Mouse (Mus musculus): Measurements from ENCODE around the gene Slc2a6.

Slc2a6 gene

GRCm38 (mm10) chr2:27032361-27032760 is 4.6 kb upstream of the Slc2a6 start:
- DNase-seq (ENCODE audit: low read depth): no peak

- no peak for DNase-seq (ENCODE audit: low read depth)
Observed at GRCm38 (mm10) chr2:27028437-27029015, 728 bp upstream of the Slc2a6 start.

GRCm38 (mm10) chr2:27026857-27027617 is 761 bp downstream of the Slc2a6 start:
- no peak for DNase-seq (ENCODE audit: low read depth)

- no peak for DNase-seq (ENCODE audit: low read depth)
Observed at GRCm38 (mm10) chr2:27026332-27026731, 1.5 kb downstream of the Slc2a6 start.

- no peak for DNase-seq (ENCODE audit: low read depth)
Observed at GRCm38 (mm10) chr2:27025545-27025944, 2.3 kb downstream of the Slc2a6 start.

GRCm38 (mm10) chr2:27024136-27024535 is 3.7 kb downstream of the Slc2a6 start:
- no peak for DNase-seq (ENCODE audit: low read depth)

- no peak for DNase-seq (ENCODE audit: low read depth)
Observed at GRCm38 (mm10) chr2:27022612-27023011, 5.2 kb downstream of the Slc2a6 start.

- DNase-seq (ENCODE audit: low read depth): no peak
Observed at GRCm38 (mm10) chr2:27021103-27021502, 6.7 kb downstream of the Slc2a6 start.

- no peak for DNase-seq (ENCODE audit: low read depth)
Observed at GRCm38 (mm10) chr2:27019530-27019929, 8.3 kb downstream of the Slc2a6 start.

GRCm38 (mm10) chr2:27017802-27018201 is 10.0 kb downstream of the Slc2a6 start:
- DNase-seq (ENCODE audit: low read depth): peak; percentile 80

GRCm38 (mm10) chr2:27009714-27010244 is 18.0 kb downstream of the Slc2a6 start, which contains the start of gene Cacfd1:
Gene Cacfd1, plus strand, starts transcription at chr2:27009926.
- DNase-seq (ENCODE audit: low read depth): peak; percentile 95

- DNase-seq (ENCODE audit: low read depth): no peak
Observed at GRCm38 (mm10) chr2:27007701-27008100, 20.1 kb downstream of the Slc2a6 start.

GRCm38 (mm10) chr2:27006255-27006654 is 21.5 kb downstream of the Slc2a6 start:
- DNase-seq (ENCODE audit: low read depth): no peak

GRCm38 (mm10) chr2:26997993-26998392 is 29.8 kb downstream of the Slc2a6 start:
- DNase-seq (ENCODE audit: low read depth): no peak

GRCm38 (mm10) chr2:26997498-26997897 is 30.3 kb downstream of the Slc2a6 start:
- peak; percentile 37 for DNase-seq (ENCODE audit: low read depth)

GRCm38 (mm10) chr2:26993936-26994335 is 33.9 kb downstream of the Slc2a6 start:
- no peak for DNase-seq (ENCODE audit: low read depth)

GRCm38 (mm10) chr2:26984640-26985039 is 43.2 kb downstream of the Slc2a6 start:
- DNase-seq (ENCODE audit: low read depth): no peak

GRCm38 (mm10) chr2:26984179-26984578 is 43.6 kb downstream of the Slc2a6 start:
- no peak for DNase-seq (ENCODE audit: low read depth)

GRCm38 (mm10) chr2:26980361-26980760 is 47.4 kb downstream of the Slc2a6 start:
- no peak for DNase-seq (ENCODE audit: low read depth)

- DNase-seq (ENCODE audit: low read depth): no peak
Observed at GRCm38 (mm10) chr2:26973960-26974359, 53.8 kb downstream of the Slc2a6 start.

GRCm38 (mm10) chr2:26973116-26973515 is 54.7 kb downstream of the Slc2a6 start, which contains the start of gene Adamts13:
Gene Adamts13, plus strand, starts transcription at chr2:26973416.
- DNase-seq (ENCODE audit: low read depth): no peak

Measured in naive thymus-derived CD4-positive, alpha-beta T cell, adult 2 months (primary cell).